Mouse (Mus musculus): ENCODE measurements around the gene Phka1. TPM values are rescaled to one million over a fixed set of nuclear protein-coding genes. Genes with fewer than 3 reads are reported as not detected.

Gene Phka1
- polyA plus RNA-seq, 1 experiment from 2014 or later = 8.9 TPM

DNA sequence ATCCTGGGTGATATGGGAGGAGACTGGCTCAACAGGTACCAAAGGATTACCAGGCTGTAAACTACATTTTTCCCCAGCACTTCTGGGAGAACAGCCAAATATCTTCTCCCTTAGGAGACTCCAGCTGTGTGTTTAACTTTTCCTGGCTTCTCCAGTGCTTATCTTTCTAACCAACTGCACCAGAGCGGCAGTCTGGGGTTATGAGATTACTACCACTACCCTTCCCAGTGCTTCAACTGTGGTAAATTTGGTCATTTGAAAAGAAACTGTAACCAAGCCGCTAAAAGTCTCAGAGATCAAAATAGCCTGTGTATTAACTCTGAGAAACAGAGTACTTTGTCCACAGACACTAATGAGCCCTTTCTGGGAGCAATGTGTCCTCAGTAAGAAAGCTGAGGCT lies 42.8 kb downstream of the Phka1 start:
- Histone ChIP-seq H3K27me3 (replicated peaks; ENCODE audit: control insufficient read depth, insufficient read depth, low read length) (no peaks in the 10 kb centered on the region), H3K36me3 (ENCODE audit: control insufficient read depth, insufficient read depth, low read length) (no peaks in the 10 kb centered on the region), H3K4me1 (ENCODE audit: control insufficient read depth, insufficient read depth, low read depth, low read length) (no peaks in the 10 kb centered on the region), H3K4me2 (ENCODE audit: low read length) (no peak overlapping the region), H3K9me3 (ENCODE audit: control insufficient read depth, low read length) (no peaks in the 10 kb centered on the region), H3K9ac (ENCODE audit: low read depth, low read length) (no peak overlapping the region), H3K4me3 (ENCODE audit: low read length) (no peak overlapping the region), H3K27ac (ENCODE audit: low read depth, low read length) (no peak overlapping the region)
- ATAC-seq = no peak
- WGBS = 75% methylated on average over 2 of the region's 2 CpGs

DNA sequence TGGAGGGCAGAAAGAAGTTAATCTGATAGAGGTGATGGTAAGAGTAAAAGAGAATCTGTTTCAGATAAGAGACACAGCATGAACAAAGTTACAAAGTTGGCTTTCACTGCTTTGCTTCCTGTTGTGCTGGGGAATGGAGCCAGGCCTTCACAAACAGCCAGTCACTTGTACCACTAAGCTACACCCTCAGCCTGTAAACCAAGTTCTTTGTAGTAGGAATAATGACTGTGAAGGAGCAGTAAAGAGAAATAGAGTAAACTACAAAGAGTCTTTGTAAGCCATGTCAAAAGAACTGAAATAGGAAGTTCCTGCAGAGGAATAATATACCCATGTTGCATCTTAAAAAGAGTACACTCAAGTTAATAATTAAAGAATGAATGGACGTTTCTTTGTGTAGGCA lies 55.5 kb downstream of the Phka1 start:
- Histone ChIP-seq H3K36me3 (ENCODE audit: control insufficient read depth, insufficient read depth, low read length) (no peaks in the 10 kb centered on the region), H3K27ac (ENCODE audit: low read depth, low read length) (no peak overlapping the region), H3K9me3 (ENCODE audit: control insufficient read depth, low read length) (no peaks in the 10 kb centered on the region), H3K27me3 (replicated peaks; ENCODE audit: control insufficient read depth, insufficient read depth, low read length) (no peaks in the 10 kb centered on the region), H3K9ac (ENCODE audit: low read depth, low read length) (no peak overlapping the region), H3K4me2 (ENCODE audit: low read length) (no peak overlapping the region), H3K4me1 (ENCODE audit: control insufficient read depth, insufficient read depth, low read depth, low read length) (no peaks in the 10 kb centered on the region), H3K4me3 (ENCODE audit: low read length) (no peak overlapping the region)
- 28% methylated on average over 1 of the region's 1 CpGs for whole genome bisulfite sequencing
- peak; percentile 69 for ATAC-seq

DNA sequence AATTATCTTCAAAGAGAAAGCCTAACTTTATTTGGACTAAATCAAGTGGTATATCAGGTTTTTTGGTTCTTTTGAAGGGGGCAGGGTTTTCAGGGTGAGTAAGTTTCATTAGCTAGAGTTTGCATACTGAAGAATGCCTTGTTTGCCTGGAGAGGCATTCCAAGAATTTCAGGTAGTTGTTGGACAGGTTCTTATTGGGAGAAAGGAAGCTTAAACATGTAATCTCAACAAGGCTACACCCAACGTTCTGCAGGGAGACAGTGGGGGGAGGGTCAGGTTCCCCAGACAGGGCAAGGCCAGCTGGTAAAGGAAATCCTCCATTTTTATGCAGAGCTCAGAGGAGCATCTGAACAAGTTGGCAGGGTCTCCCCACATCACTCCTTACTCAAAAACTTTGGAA lies 72.9 kb downstream of the Phka1 start:
- no peak overlapping the region for H3K4me2 ChIP-seq (ENCODE audit: low read length)
- H3K9ac ChIP-seq (ENCODE audit: low read depth, low read length) = no peak overlapping the region
- H3K36me3 ChIP-seq (ENCODE audit: control insufficient read depth, insufficient read depth, low read length) = no peaks in the 10 kb centered on the region
- WGBS = 26% methylated on average over 1 of the region's 1 CpGs
- H3K27me3 ChIP-seq (replicated peaks; ENCODE audit: control insufficient read depth, insufficient read depth, low read length) = 0 out of 2 replicates have a peak, but pooled peaks cover 2% of the 10 kb centered on the region
- no peaks in the 10 kb centered on the region for H3K4me1 ChIP-seq (ENCODE audit: control insufficient read depth, insufficient read depth, low read depth, low read length)
- no peak for ATAC-seq
- H3K27ac ChIP-seq (ENCODE audit: low read depth, low read length) = no peak overlapping the region
- no peak overlapping the region for H3K4me3 ChIP-seq (ENCODE audit: low read length)
- no peaks in the 10 kb centered on the region for H3K9me3 ChIP-seq (ENCODE audit: control insufficient read depth, low read length)

- no peaks in the 10 kb centered on the region for H3K36me3 ChIP-seq (ENCODE audit: control insufficient read depth, insufficient read depth, low read length)
- 92% methylated on average over 7 of the region's 7 CpGs for WGBS
- no peaks in the 10 kb centered on the region for H3K27me3 ChIP-seq (replicated peaks; ENCODE audit: control insufficient read depth, insufficient read depth, low read length)
- H3K4me3 ChIP-seq (ENCODE audit: low read length) = no peak overlapping the region
- no peak for ATAC-seq
- H3K4me1 ChIP-seq (ENCODE audit: control insufficient read depth, insufficient read depth, low read depth, low read length) = no peaks in the 10 kb centered on the region
- H3K4me2 ChIP-seq (ENCODE audit: low read length) = no peak overlapping the region
- H3K27ac ChIP-seq (ENCODE audit: low read depth, low read length) = no peak overlapping the region
- no peaks in the 10 kb centered on the region for H3K9me3 ChIP-seq (ENCODE audit: control insufficient read depth, low read length)
- no peak overlapping the region for H3K9ac ChIP-seq (ENCODE audit: low read depth, low read length)
Measured at GRCm38 (mm10) chrX:102556906-102557305, 87.1 kb downstream of the Phka1 start.

DNA sequence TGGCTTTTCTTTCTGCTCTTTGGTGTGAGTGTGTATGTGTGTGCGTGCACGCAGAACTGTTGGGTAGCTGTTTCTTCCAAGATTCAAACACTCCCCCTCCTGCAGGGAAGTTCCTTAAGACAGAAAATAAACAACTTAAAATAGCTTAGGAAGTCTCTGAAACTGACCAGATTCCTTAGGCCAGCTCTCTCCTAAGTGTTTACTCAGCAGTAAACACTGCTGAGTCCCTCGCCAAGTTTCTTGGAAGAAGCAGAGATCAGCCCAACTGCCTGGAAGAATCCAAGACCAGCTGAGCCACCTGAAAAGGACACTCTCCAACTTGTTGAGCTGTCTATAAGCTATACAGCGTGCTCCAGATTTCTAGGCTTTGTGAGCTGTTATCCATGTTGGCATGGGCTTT lies 134.8 kb downstream of the Phka1 start:
- Histone ChIP-seq H3K36me3 (ENCODE audit: control insufficient read depth, insufficient read depth, low read length) (no peaks in the 10 kb centered on the region), H3K27ac (ENCODE audit: low read depth, low read length) (no peak overlapping the region), H3K4me1 (ENCODE audit: control insufficient read depth, insufficient read depth, low read depth, low read length) (no peaks in the 10 kb centered on the region), H3K9ac (ENCODE audit: low read depth, low read length) (no peak overlapping the region), H3K27me3 (replicated peaks; ENCODE audit: control insufficient read depth, insufficient read depth, low read length) (peaks cover 5% of the 10 kb centered on the region), H3K4me3 (ENCODE audit: low read length) (no peak overlapping the region), H3K9me3 (ENCODE audit: control insufficient read depth, low read length) (no peaks in the 10 kb centered on the region), H3K4me2 (ENCODE audit: low read length) (no peak overlapping the region)
- WGBS = 79% methylated on average over 4 of the region's 4 CpGs
- no peak for ATAC-seq

DNA sequence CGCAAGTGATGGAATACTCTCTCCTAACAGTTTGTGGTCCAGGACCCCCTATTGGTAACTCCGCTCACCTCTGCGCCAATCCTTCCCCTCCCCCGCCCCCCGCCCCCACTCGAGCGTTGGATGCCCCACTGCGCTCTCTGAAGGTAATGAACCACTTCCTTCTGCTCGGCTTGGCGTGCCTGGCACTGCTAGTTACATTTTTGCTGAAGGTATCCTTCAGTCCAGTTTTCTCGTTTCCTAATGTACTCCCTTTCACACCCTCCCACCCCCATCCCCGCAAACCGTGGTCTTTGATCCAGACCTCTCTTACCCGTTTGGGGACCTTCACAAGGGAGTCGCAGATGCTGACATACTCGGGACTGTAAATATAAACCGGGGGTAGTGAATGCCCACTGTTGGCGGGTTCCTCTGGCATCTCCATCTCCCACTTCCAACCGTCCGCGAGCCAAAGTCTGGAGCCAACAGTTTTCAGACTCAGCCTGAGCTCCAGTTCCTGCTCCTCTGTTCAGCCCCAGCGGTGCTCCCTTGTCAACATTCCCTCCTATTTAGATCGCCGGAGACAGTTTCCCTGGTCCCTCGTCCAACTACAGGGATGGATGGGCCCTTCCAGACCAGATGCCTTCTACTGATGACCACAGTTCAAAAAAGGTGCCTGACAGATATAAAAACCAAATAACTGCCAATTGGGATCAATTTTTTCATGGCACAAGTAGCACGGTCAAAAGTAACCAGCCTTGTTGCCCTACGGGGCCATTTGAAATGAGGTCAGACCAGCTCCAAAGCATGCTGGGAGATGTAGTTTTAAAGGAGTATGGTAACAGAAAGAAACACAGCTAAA lies 139.2 kb downstream of the Phka1 start, which contains the start of gene Hdac8:
TSS of gene Hdac8 (minus strand) at position 716 of the 838 bp plus-strand sequence.
- Histone ChIP-seq H3K4me3 (ENCODE audit: low read length) (peak within 1 kb of the TSS; percentile 44), H3K36me3 (ENCODE audit: control insufficient read depth, insufficient read depth, low read length) (no peaks in the 10 kb centered on the region), H3K9ac (ENCODE audit: low read depth, low read length) (peak within 1 kb of the TSS; percentile 46), H3K9me3 (ENCODE audit: control insufficient read depth, low read length) (no peaks in the 10 kb centered on the region), H3K27ac (ENCODE audit: low read depth, low read length) (peak within 1 kb of the TSS; percentile 69; the same call in 1 of the 2 replicates), H3K4me2 (ENCODE audit: low read length) (peak within 1 kb of the TSS; percentile 56), H3K4me1 (ENCODE audit: control insufficient read depth, insufficient read depth, low read depth, low read length) (no peaks in the 10 kb centered on the region; the same call in 1 of the 2 replicates), H3K27me3 (replicated peaks; ENCODE audit: control insufficient read depth, insufficient read depth, low read length) (peaks cover 2% of the 10 kb centered on the region)
- 15% methylated on average over 27 of the region's 27 CpGs for WGBS
- peak; percentile 93 for ATAC-seq

GRCm38 (mm10) chrX:102504179-102504578 lies 139.9 kb downstream of the Phka1 start:
- Histone ChIP-seq H3K36me3 (ENCODE audit: control insufficient read depth, insufficient read depth, low read length) (peaks cover 3% of the 10 kb centered on the region; the same call in 1 of the 2 replicates), H3K27me3 (replicated peaks; ENCODE audit: control insufficient read depth, insufficient read depth, low read length) (peaks cover 2% of the 10 kb centered on the region), H3K4me1 (ENCODE audit: control insufficient read depth, insufficient read depth, low read depth, low read length) (no peaks in the 10 kb centered on the region; the same call in 1 of the 2 replicates), H3K9ac (ENCODE audit: low read depth, low read length) (no peak overlapping the region; the same call in 1 of the 2 replicates), H3K9me3 (ENCODE audit: control insufficient read depth, low read length) (no peaks in the 10 kb centered on the region), H3K4me2 (ENCODE audit: low read length) (peak overlapping the region; percentile 56), H3K27ac (ENCODE audit: low read depth, low read length) (no peak overlapping the region), H3K4me3 (ENCODE audit: low read length) (peak overlapping the region; percentile 44)
- peak; percentile 28; the same call in 1 of the 2 replicates for ATAC-seq
- WGBS = 31% methylated on average over 10 of the region's 10 CpGs

DNA sequence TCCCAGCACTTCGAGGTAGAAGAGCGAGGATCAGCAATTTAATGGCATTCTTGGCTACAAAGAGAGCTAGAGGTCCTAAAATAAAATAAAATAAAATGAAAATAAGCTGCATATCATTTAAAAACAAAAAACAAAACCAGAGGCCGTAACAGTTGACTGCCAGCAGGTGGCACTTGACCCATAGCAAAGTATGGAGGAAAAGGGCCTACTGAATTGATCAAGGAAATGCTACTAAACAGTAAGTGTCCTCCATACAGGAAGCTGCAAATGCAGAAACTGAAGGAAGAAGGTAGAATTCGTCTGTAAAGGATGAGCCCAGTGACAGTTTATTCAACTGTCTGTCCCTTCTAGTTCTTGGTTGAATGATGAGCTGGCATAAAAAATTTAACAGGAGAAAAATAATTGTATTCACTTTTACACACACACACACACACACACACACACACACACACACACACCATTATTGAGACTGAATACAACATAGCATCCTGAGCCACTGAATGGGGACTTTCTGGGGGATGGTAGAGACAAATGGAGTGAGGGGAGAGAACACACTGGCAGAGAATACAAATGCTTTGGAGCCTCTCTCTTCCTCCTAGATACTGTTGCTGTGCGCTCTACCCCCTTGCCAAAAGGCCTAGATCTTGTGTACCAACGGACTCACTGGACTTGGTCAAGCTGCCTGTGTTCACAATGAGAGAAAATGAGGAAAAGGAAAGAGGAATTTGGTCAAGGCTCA lies 149.9 kb downstream of the Phka1 start:
- Histone ChIP-seq H3K27ac (ENCODE audit: low read depth, low read length) (no peak overlapping the region), H3K4me3 (ENCODE audit: low read length) (no peak overlapping the region), H3K4me1 (ENCODE audit: control insufficient read depth, insufficient read depth, low read depth, low read length) (no peaks in the 10 kb centered on the region), H3K9me3 (ENCODE audit: control insufficient read depth, low read length) (no peaks in the 10 kb centered on the region), H3K36me3 (ENCODE audit: control insufficient read depth, insufficient read depth, low read length) (no peaks in the 10 kb centered on the region), H3K4me2 (ENCODE audit: low read length) (no peak overlapping the region), H3K27me3 (replicated peaks; ENCODE audit: control insufficient read depth, insufficient read depth, low read length) (no peaks in the 10 kb centered on the region), H3K9ac (ENCODE audit: low read depth, low read length) (no peak overlapping the region)
- 68% methylated on average over 6 of the region's 6 CpGs for whole genome bisulfite sequencing
- peak; percentile 92 for ATAC-seq

- no peak overlapping the region for H3K4me2 ChIP-seq (ENCODE audit: low read length)
- no peak for ATAC-seq
- WGBS = 82% methylated on average over 7 of the region's 7 CpGs
Measured at GRCm38 (mm10) chrX:102485575-102485974, 158.5 kb downstream of the Phka1 start.

More at GRCm38 (mm10) chrX:102485575-102485974, 158.5 kb downstream of the Phka1 start:
- Histone ChIP-seq H3K9ac (ENCODE audit: low read depth, low read length) (no peak overlapping the region), H3K9me3 (ENCODE audit: control insufficient read depth, low read length) (no peaks in the 10 kb centered on the region), H3K4me1 (ENCODE audit: control insufficient read depth, insufficient read depth, low read depth, low read length) (no peaks in the 10 kb centered on the region), H3K4me3 (ENCODE audit: low read length) (no peak overlapping the region), H3K36me3 (ENCODE audit: control insufficient read depth, insufficient read depth, low read length) (no peaks in the 10 kb centered on the region), H3K27ac (ENCODE audit: low read depth, low read length) (no peak overlapping the region), H3K27me3 (replicated peaks; ENCODE audit: control insufficient read depth, insufficient read depth, low read length) (peaks cover 3% of the 10 kb centered on the region; the same call in 1 of the 2 replicates)

Measured in hindbrain, embryonic 16.5 days (tissue).